Mouse (Mus musculus): Measurements from ENCODE around the gene Ccr3. TPM values are rescaled to one million over a fixed set of nuclear protein-coding genes. Genes with fewer than 3 reads are reported as not detected.

Ccr3 gene
- polyA plus RNA-seq, 1 experiment: 0.04 TPM

- no peak for DNase-seq (ENCODE audit: low read depth)
- no peak for TF ChIP-seq CTCF (IDR thresholded peaks at IDR 0.05; ENCODE audit: borderline replicate concordance, extremely low read depth, insufficient read depth, insufficient read length)
- no peak for TF ChIP-seq POLR2A (IDR thresholded peaks at IDR 0.05; ENCODE audit: borderline replicate concordance, extremely low read depth, insufficient read depth, insufficient read length, poor library complexity, severe bottlenecking)
These were observed 24.1 kb upstream of the Ccr3 start for GRCm38 (mm10) chr9:123997719-123998118.

GRCm38 (mm10) chr9:123999784-124000183 lies 22.0 kb upstream of the Ccr3 start:
- TF ChIP-seq POLR2A (IDR thresholded peaks at IDR 0.05; ENCODE audit: borderline replicate concordance, extremely low read depth, insufficient read depth, insufficient read length, poor library complexity, severe bottlenecking) (no peak), CTCF (IDR thresholded peaks at IDR 0.05; ENCODE audit: borderline replicate concordance, extremely low read depth, insufficient read depth, insufficient read length) (no peak)
- no peak for DNase-seq (ENCODE audit: low read depth)

GRCm38 (mm10) chr9:124012691-124013090 lies 9.1 kb upstream of the Ccr3 start:
- no peak for DNase-seq (ENCODE audit: low read depth)

DNA sequence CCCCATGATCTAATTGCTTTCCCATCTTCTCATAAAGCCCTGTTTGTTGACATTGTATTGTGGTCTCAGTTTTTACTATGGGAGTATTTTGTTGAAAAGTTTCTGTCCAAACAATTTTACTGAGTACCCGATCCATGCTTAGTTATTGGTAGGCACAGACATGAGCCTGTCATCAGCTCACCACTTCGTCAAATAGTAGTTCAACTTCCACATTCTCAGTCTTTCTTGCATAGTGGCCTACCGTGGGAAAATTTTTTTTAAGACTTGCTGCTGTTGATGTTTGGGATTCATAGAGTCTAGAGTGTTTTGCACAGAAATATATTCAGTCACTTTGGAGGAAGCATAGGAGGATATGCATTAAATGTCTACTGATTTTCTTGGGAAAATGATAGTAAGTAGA lies 8.5 kb upstream of the Ccr3 start:
- no peak for DNase-seq (ENCODE audit: low read depth)
- TF ChIP-seq CTCF (IDR thresholded peaks at IDR 0.05; ENCODE audit: borderline replicate concordance, extremely low read depth, insufficient read depth, insufficient read length): no peak

More at GRCm38 (mm10) chr9:124012691-124013090, 9.1 kb upstream of the Ccr3 start:
- no peak for TF ChIP-seq CTCF (IDR thresholded peaks at IDR 0.05; ENCODE audit: borderline replicate concordance, extremely low read depth, insufficient read depth, insufficient read length)
- no peak for TF ChIP-seq POLR2A (IDR thresholded peaks at IDR 0.05; ENCODE audit: borderline replicate concordance, extremely low read depth, insufficient read depth, insufficient read length, poor library complexity, severe bottlenecking)

DNA sequence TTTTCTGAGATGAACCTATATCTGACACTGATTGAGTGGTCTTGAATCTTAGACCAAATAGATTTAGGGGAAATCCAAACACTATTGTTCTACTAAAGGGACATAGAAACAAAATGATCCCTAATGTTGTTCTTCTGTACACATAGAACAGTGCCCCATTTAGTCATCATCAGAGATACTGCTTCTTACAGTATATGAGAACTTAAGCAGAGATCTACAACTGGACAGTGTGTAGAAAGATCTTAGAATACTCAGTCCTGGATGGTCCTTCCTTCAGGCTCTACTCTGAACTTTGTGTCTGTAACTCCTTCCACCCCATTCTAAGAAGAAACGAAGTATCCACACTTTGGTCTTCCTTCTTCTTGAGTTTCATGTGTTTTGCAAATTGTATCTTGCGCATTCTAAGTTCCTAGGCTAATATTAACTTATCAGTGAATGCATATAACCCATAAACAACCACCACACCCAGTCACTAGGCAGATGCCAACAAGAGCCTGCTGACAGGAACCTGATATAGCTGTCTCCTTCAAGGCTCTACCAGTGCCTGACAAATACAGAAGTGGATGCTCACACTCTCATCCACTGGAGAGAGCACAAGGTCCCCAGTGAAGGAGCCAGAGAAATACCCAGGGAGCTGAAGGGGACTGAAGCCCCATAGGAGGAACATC lies 6.7 kb upstream of the Ccr3 start:
- TF ChIP-seq CTCF (IDR thresholded peaks at IDR 0.05; ENCODE audit: borderline replicate concordance, extremely low read depth, insufficient read depth, insufficient read length) (no peak), POLR2A (IDR thresholded peaks at IDR 0.05; ENCODE audit: borderline replicate concordance, extremely low read depth, insufficient read depth, insufficient read length, poor library complexity, severe bottlenecking) (no peak)

GRCm38 (mm10) chr9:124016048-124016447 lies 5.7 kb upstream of the Ccr3 start:
- DNase-seq (ENCODE audit: low read depth): no peak
- no peak for TF ChIP-seq CTCF (IDR thresholded peaks at IDR 0.05; ENCODE audit: borderline replicate concordance, extremely low read depth, insufficient read depth, insufficient read length)
- no peak for TF ChIP-seq POLR2A (IDR thresholded peaks at IDR 0.05; ENCODE audit: borderline replicate concordance, extremely low read depth, insufficient read depth, insufficient read length, poor library complexity, severe bottlenecking)

More for the DNA sequence above, 6.7 kb upstream of the Ccr3 start:
- no peak for DNase-seq (ENCODE audit: low read depth)

- DNase-seq (ENCODE audit: low read depth): no peak
- TF ChIP-seq POLR2A (IDR thresholded peaks at IDR 0.05; ENCODE audit: borderline replicate concordance, extremely low read depth, insufficient read depth, insufficient read length, poor library complexity, severe bottlenecking) (no peak), CTCF (IDR thresholded peaks at IDR 0.05; ENCODE audit: borderline replicate concordance, extremely low read depth, insufficient read depth, insufficient read length) (no peak)
These were observed 1.9 kb upstream of the Ccr3 start for GRCm38 (mm10) chr9:124019887-124020286.

DNA sequence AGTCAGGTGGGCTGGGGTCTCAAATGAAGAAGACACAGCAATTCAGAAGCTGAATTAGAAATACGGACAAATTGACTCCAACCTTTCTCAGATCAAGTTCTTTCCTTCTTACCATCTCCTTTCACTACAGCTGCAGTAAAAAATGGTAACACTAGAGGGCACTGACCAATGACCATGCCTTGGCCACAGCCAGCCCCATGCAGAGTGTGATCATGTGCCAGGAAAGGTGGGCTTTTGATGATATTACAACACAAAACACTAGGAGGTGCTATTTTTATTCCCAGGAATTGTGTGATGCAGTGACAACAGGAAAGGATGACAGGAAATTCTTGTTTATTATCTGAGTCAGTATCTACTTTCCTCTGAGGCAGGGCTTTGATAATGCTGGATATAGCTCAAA lies 11.6 kb downstream of the Ccr3 start:
- no peak for TF ChIP-seq POLR2A (IDR thresholded peaks at IDR 0.05; ENCODE audit: borderline replicate concordance, extremely low read depth, insufficient read depth, insufficient read length, poor library complexity, severe bottlenecking)
- TF ChIP-seq CTCF (IDR thresholded peaks at IDR 0.05; ENCODE audit: borderline replicate concordance, extremely low read depth, insufficient read depth, insufficient read length): 0 out of 2 replicates have a peak, but pooled peaks have one; percentile 15
- DNase-seq (ENCODE audit: low read depth): peak; percentile 7

GRCm38 (mm10) chr9:124037707-124038106 lies 15.9 kb downstream of the Ccr3 start:
- TF ChIP-seq POLR2A (IDR thresholded peaks at IDR 0.05; ENCODE audit: borderline replicate concordance, extremely low read depth, insufficient read depth, insufficient read length, poor library complexity, severe bottlenecking) (no peak), CTCF (IDR thresholded peaks at IDR 0.05; ENCODE audit: borderline replicate concordance, extremely low read depth, insufficient read depth, insufficient read length) (no peak)

DNA sequence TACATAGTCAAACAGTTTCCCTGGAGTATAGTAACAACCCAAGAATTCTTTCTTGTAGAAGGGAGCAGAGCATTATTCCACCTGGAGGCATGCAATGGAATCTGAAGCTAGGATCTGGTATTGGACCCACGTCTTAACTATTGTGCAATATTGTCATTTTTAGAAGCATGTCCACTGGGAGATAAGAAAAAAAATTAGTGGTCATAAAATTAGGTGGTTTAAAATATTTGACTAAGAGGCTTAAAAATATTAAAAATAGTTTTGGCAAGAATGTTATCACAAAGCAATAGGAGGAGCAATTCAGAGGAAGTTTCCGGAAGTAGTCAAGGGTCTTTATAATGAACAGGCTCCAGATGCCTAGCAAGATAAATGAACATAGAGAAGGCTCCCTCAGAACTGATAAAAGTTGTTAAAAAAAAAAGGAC lies 16.4 kb downstream of the Ccr3 start:
- DNase-seq (ENCODE audit: low read depth): no peak
- TF ChIP-seq POLR2A (IDR thresholded peaks at IDR 0.05; ENCODE audit: borderline replicate concordance, extremely low read depth, insufficient read depth, insufficient read length, poor library complexity, severe bottlenecking) (no peak), CTCF (IDR thresholded peaks at IDR 0.05; ENCODE audit: borderline replicate concordance, extremely low read depth, insufficient read depth, insufficient read length) (no peak)

More at GRCm38 (mm10) chr9:124037707-124038106, 15.9 kb downstream of the Ccr3 start:
- DNase-seq (ENCODE audit: low read depth): peak; percentile 51

GRCm38 (mm10) chr9:124038949-124039348 lies 17.2 kb downstream of the Ccr3 start:
- TF ChIP-seq POLR2A (IDR thresholded peaks at IDR 0.05; ENCODE audit: borderline replicate concordance, extremely low read depth, insufficient read depth, insufficient read length, poor library complexity, severe bottlenecking) (no peak), CTCF (IDR thresholded peaks at IDR 0.05; ENCODE audit: borderline replicate concordance, extremely low read depth, insufficient read depth, insufficient read length) (no peak)
- no peak for DNase-seq (ENCODE audit: low read depth)

DNA sequence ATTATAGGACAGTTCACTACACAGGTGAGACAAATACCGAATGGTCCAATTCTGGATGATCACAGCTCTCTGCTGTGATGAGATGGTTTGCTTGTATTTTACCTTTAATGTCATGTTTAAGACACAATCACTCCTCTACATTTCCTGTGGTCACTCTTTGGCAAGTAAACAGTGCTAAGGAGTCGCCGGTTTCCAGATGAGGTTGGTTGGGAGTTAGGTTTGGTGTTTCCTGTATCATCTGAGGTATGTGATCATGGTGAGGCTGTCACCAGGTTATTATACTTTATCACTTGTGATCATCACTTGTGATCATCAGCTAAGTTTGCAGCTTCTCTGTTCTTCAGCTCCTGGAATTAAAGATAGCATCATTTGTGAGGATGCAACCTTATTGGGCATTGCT lies 19.2 kb downstream of the Ccr3 start:
- TF ChIP-seq CTCF (IDR thresholded peaks at IDR 0.05; ENCODE audit: borderline replicate concordance, extremely low read depth, insufficient read depth, insufficient read length): no peak
- no peak for TF ChIP-seq POLR2A (IDR thresholded peaks at IDR 0.05; ENCODE audit: borderline replicate concordance, extremely low read depth, insufficient read depth, insufficient read length, poor library complexity, severe bottlenecking)
- no peak for DNase-seq (ENCODE audit: low read depth)

Measured in brain, embryonic 14.5 days (tissue).